Mouse (Mus musculus): ENCODE measurements at regions not wholly inside any gene's neighbourhood (a gene's known extent, or its start where the extent isn't known, plus 50 kb on each side); places are given as distances from the start of the nearest gene placed in this dataset.

DNA sequence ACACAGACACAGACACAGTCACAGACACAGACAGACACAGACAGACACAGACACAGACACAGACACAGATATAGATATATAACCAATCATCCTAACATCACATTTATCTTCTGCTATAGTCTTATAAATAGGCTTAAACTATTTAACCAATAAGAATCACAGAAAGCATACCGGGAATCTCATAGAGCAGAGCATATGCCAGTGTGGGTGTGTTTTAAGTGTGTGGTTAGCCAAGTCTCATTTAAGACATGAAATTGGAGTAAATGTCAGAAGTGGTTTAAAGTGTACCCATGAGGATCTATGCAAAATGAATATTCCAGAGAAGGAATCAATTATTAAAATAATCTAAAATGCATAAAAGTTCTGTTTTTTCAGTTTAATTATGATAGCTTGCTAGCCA lies 99.2 kb upstream of the Adamts5 start:
- Histone ChIP-seq H3K9me3 (ENCODE audit: control insufficient read depth, insufficient read depth, low read depth, low read length) (no peaks in the 10 kb centered on the region), H3K4me3 (ENCODE audit: insufficient read depth in 1 of 2, low read depth in 1 of 2, low read length in 2 of 2, poor library complexity in 1 of 2, severe bottlenecking in 1 of 2) (no peak overlapping the region), H3K4me1 (ENCODE audit: control insufficient read depth in 2 of 2, insufficient read depth in 2 of 2, low read length in 2 of 2, poor library complexity in 1 of 2) (no peaks in the 10 kb centered on the region), H3K36me3 (ENCODE audit: control insufficient read depth, insufficient read depth, low read length, poor library complexity, severe bottlenecking) (no peaks in the 10 kb centered on the region), H3K9ac (ENCODE audit: insufficient read depth, low read depth, low read length, poor library complexity, severe bottlenecking) (no peak overlapping the region), H3K27ac (ENCODE audit: insufficient read depth, low read depth, low read length, poor library complexity, severe bottlenecking) (no peak overlapping the region)
- in situ Hi-C loops (cut with MboI; ENCODE audit: low sequenced_read_pairs in 2 of 2, unreplicated experiment in 2 of 2) = no loop called here
- DNase-seq (ENCODE audit: low read depth, low spot score) = no peak
- TF ChIP-seq MAFK (IDR thresholded peaks at IDR 0.05; ENCODE audit: insufficient read depth, low read depth, low read length) (no peak), ZC3H11A (IDR thresholded peaks at IDR 0.05; ENCODE audit: borderline replicate concordance, low read depth, low read length) (no peak), ZNF384 (IDR thresholded peaks at IDR 0.05; ENCODE audit: low read depth, low read length) (no peak), HCFC1 (IDR thresholded peaks at IDR 0.05; ENCODE audit: borderline replicate concordance, insufficient read depth, low read length) (no peak), CHD2 (IDR thresholded peaks at IDR 0.05; ENCODE audit: low read depth, low read length) (no peak)

DNA sequence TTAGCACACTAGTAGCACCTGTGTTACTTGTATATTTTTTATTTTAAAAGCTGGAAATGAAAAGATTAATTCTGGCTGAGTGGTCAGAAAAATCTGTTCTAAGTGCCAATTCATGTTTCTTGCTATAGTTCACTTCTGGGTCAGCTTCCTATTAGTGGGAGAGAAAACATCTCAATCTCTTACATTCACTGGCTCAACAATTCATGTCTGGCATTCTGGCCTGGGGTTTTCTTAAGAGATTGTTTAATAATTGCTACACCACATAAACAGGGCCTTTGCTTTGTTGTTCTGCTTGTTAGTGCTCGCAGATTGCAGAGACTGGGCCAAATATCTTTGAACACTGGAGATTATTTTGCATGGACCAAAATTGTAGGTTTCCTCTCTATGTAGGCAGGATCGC lies 84.2 kb upstream of the Adamts5 start:
- no peak for DNase-seq (ENCODE audit: low read depth, low spot score)
- Histone ChIP-seq H3K36me3 (ENCODE audit: control insufficient read depth, insufficient read depth, low read length, poor library complexity, severe bottlenecking) (no peaks in the 10 kb centered on the region), H3K27ac (ENCODE audit: insufficient read depth, low read depth, low read length, poor library complexity, severe bottlenecking) (no peak overlapping the region), H3K9ac (ENCODE audit: insufficient read depth, low read depth, low read length, poor library complexity, severe bottlenecking) (no peak overlapping the region), H3K9me3 (ENCODE audit: control insufficient read depth, insufficient read depth, low read depth, low read length) (no peaks in the 10 kb centered on the region), H3K4me1 (ENCODE audit: control insufficient read depth in 2 of 2, insufficient read depth in 2 of 2, low read length in 2 of 2, poor library complexity in 1 of 2) (no peaks in the 10 kb centered on the region), H3K4me3 (ENCODE audit: insufficient read depth in 1 of 2, low read depth in 1 of 2, low read length in 2 of 2, poor library complexity in 1 of 2, severe bottlenecking in 1 of 2) (no peak overlapping the region)
- TF ChIP-seq ZNF384 (IDR thresholded peaks at IDR 0.05; ENCODE audit: low read depth, low read length) (no peak), ZC3H11A (IDR thresholded peaks at IDR 0.05; ENCODE audit: borderline replicate concordance, low read depth, low read length) (no peak), HCFC1 (IDR thresholded peaks at IDR 0.05; ENCODE audit: borderline replicate concordance, insufficient read depth, low read length) (no peak), MAFK (IDR thresholded peaks at IDR 0.05; ENCODE audit: insufficient read depth, low read depth, low read length) (no peak)
- in situ Hi-C loops (cut with MboI; ENCODE audit: low sequenced_read_pairs in 2 of 2, unreplicated experiment in 2 of 2) = no loop called here

DNA sequence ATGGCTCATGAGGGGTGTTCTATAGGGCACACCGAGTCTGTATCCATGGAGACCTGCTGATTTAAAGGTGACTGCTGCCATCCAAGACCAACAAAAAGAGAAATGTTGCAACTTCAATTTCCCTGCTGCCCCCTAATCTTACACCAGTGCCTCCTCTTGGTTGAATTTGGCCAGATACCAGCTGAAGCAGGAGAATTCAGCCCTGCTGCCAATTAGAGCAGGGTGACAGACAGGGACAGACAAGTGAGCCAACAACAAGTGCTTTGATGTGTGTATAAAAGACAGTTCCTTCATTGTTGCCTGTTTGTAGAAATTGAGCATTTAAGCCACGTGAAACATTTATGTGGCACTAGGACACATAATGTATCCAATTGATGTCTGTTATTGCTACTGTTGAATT lies 75.5 kb upstream of the Adamts5 start:
- Histone ChIP-seq H3K9me3 (ENCODE audit: control insufficient read depth, insufficient read depth, low read depth, low read length) (no peaks in the 10 kb centered on the region), H3K4me3 (ENCODE audit: insufficient read depth in 1 of 2, low read depth in 1 of 2, low read length in 2 of 2, poor library complexity in 1 of 2, severe bottlenecking in 1 of 2) (no peak overlapping the region), H3K9ac (ENCODE audit: insufficient read depth, low read depth, low read length, poor library complexity, severe bottlenecking) (no peak overlapping the region), H3K36me3 (ENCODE audit: control insufficient read depth, insufficient read depth, low read length, poor library complexity, severe bottlenecking) (no peaks in the 10 kb centered on the region), H3K27ac (ENCODE audit: insufficient read depth, low read depth, low read length, poor library complexity, severe bottlenecking) (no peak overlapping the region), H3K4me1 (ENCODE audit: control insufficient read depth in 2 of 2, insufficient read depth in 2 of 2, low read length in 2 of 2, poor library complexity in 1 of 2) (no peaks in the 10 kb centered on the region)
- no peak for DNase-seq (ENCODE audit: low read depth, low spot score)
- in situ Hi-C loops (cut with MboI; ENCODE audit: low sequenced_read_pairs in 2 of 2, unreplicated experiment in 2 of 2) = no loop called here
- TF ChIP-seq CHD2 (IDR thresholded peaks at IDR 0.05; ENCODE audit: low read depth, low read length) (no peak), ZNF384 (IDR thresholded peaks at IDR 0.05; ENCODE audit: low read depth, low read length) (no peak), MAFK (IDR thresholded peaks at IDR 0.05; ENCODE audit: insufficient read depth, low read depth, low read length) (no peak), ZC3H11A (IDR thresholded peaks at IDR 0.05; ENCODE audit: borderline replicate concordance, low read depth, low read length) (no peak)

DNA sequence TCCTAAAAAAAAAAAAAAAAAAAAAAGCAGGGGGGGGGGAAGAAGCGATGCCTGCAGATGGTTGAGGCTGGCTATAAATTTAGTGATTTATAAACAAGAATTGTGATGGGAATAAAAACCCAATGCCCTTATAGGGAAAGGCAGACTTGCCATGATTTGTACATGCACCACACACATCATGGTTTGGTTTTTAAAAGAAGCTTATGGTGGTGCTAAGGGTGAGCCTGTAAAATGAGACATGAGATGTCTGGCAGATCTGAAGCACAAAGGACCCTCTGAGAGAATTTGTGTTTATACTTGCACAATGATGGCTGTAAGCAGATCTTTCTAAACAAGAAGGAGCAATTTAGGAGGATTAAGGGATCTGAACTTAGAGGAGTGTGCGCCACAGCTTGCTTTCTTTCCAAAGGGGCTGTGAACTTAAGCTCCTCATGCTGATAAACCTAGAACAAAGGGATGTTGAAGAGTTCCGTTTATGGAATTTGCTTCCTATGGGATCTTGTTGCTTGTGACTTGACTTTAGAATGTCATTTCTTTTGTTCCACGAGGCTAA lies 65.3 kb upstream of the Adamts5 start:
- H3K27ac ChIP-seq (ENCODE audit: insufficient read depth, low read depth, low read length, poor library complexity, severe bottlenecking) = no peak overlapping the region
- H3K4me1 ChIP-seq (ENCODE audit: control insufficient read depth in 2 of 2, insufficient read depth in 2 of 2, low read length in 2 of 2, poor library complexity in 1 of 2) = no peaks in the 10 kb centered on the region
- no peaks in the 10 kb centered on the region for H3K9me3 ChIP-seq (ENCODE audit: control insufficient read depth, insufficient read depth, low read depth, low read length)
- in situ Hi-C loops (cut with MboI; ENCODE audit: low sequenced_read_pairs in 2 of 2, unreplicated experiment in 2 of 2) = no loop called here
- DNase-seq (ENCODE audit: low read depth, low spot score) = no peak
- H3K36me3 ChIP-seq (ENCODE audit: control insufficient read depth, insufficient read depth, low read length, poor library complexity, severe bottlenecking) = no peaks in the 10 kb centered on the region
- H3K4me3 ChIP-seq (ENCODE audit: insufficient read depth in 1 of 2, low read depth in 1 of 2, low read length in 2 of 2, poor library complexity in 1 of 2, severe bottlenecking in 1 of 2) = no peak overlapping the region
- H3K9ac ChIP-seq (ENCODE audit: insufficient read depth, low read depth, low read length, poor library complexity, severe bottlenecking) = no peak overlapping the region
- TF ChIP-seq CHD2 (IDR thresholded peaks at IDR 0.05; ENCODE audit: low read depth, low read length) (no peak), ZNF384 (IDR thresholded peaks at IDR 0.05; ENCODE audit: low read depth, low read length) (no peak), HCFC1 (IDR thresholded peaks at IDR 0.05; ENCODE audit: borderline replicate concordance, insufficient read depth, low read length) (no peak), MAFK (IDR thresholded peaks at IDR 0.05; ENCODE audit: insufficient read depth, low read depth, low read length) (no peak), ZC3H11A (IDR thresholded peaks at IDR 0.05; ENCODE audit: borderline replicate concordance, low read depth, low read length) (no peak)

DNA sequence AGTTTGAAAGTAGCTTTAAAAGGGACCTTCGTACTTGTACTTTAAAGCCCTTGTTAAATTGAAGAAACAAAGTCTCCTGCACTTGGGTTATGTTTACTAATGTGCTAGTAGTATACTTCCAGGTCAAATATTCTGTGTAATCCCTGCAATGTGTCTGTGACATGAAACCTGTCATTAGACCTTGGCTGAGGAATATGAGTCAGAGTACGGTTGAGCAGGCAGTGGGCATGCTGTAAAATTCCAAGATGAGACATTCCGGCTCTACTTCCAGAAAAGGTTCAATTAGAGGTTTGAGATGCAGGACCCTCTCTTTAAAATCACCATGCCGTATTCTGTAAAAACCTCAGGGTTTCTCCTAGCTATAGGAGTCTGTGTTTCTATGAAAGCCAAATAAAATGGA lies 64.6 kb upstream of the Adamts5 start:
- in situ Hi-C loops (cut with MboI; ENCODE audit: low sequenced_read_pairs in 2 of 2, unreplicated experiment in 2 of 2) = no loop called here
- no peaks in the 10 kb centered on the region for H3K9me3 ChIP-seq (ENCODE audit: control insufficient read depth, insufficient read depth, low read depth, low read length)
- TF ChIP-seq HCFC1 (IDR thresholded peaks at IDR 0.05; ENCODE audit: borderline replicate concordance, insufficient read depth, low read length) (no peak), MAFK (IDR thresholded peaks at IDR 0.05; ENCODE audit: insufficient read depth, low read depth, low read length) (no peak), ZNF384 (IDR thresholded peaks at IDR 0.05; ENCODE audit: low read depth, low read length) (no peak), ZC3H11A (IDR thresholded peaks at IDR 0.05; ENCODE audit: borderline replicate concordance, low read depth, low read length) (no peak), CHD2 (IDR thresholded peaks at IDR 0.05; ENCODE audit: low read depth, low read length) (no peak)
- no peak overlapping the region for H3K9ac ChIP-seq (ENCODE audit: insufficient read depth, low read depth, low read length, poor library complexity, severe bottlenecking)
- no peak for DNase-seq (ENCODE audit: low read depth, low spot score)
- no peak overlapping the region for H3K27ac ChIP-seq (ENCODE audit: insufficient read depth, low read depth, low read length, poor library complexity, severe bottlenecking)
- no peak overlapping the region for H3K4me3 ChIP-seq (ENCODE audit: insufficient read depth in 1 of 2, low read depth in 1 of 2, low read length in 2 of 2, poor library complexity in 1 of 2, severe bottlenecking in 1 of 2)
- H3K36me3 ChIP-seq (ENCODE audit: control insufficient read depth, insufficient read depth, low read length, poor library complexity, severe bottlenecking) = no peaks in the 10 kb centered on the region
- H3K4me1 ChIP-seq (ENCODE audit: control insufficient read depth in 2 of 2, insufficient read depth in 2 of 2, low read length in 2 of 2, poor library complexity in 1 of 2) = no peaks in the 10 kb centered on the region

All from ES-E14 (cell line).